Mouse (Mus musculus) cerebellum, adult 2 months (tissue): ENCODE data around the gene Coro7.

ENCODE experiments used
- CTCF ChIP-seq: fragments of 200-500 bp; IDR thresholded peaks from 2 replicates; pipeline ENCODE4 v1.5.1; 2011; ENCODE audit warnings: low read depth, mild to moderate bottlenecking, control low read depth, low read length, moderate library complexity, borderline replicate concordance; ENCODE audit not compliant: insufficient read depth
- POLR2A ChIP-seq: fragments of 200-500 bp; IDR thresholded peaks from 2 replicates; pipeline ENCODE4 v1.6.1; 2011; ENCODE audit warnings: low read length, control low read depth, borderline replicate concordance; ENCODE audit not compliant: insufficient read depth

DNA sequence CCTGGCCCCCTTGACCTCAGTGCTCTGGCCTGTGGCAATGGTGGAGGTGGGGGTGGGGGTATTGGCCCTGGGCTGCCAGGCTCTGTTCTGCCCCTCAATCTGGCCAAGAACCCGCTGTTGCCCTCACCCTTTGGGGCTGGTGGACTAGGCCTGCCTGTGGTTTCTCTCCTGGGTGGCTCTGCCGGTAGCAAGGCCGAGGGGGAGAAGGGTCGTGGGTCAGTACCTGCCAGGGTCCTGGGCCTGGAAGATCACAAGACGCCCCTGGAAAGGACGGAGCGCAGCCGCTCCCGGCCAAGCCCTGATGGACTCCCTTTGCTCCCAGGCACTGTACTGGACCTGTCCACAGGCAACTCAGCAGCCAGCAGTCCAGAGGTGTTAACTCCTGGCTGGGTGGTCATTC, 65.8 kb downstream of the Coro7 start:
- TF ChIP-seq CTCF, result no peak
- no peak for TF ChIP-seq POLR2A
